Mouse (Mus musculus) hindbrain, embryonic 12.5 days (tissue): ENCODE measurements around the gene Chadl. TPM values are rescaled to one million over a fixed set of nuclear protein-coding genes. Genes with fewer than 3 reads are reported as not detected.

Experiments used
- ATAC-seq: fragments of 200-750 bp; cut with Nextera tagmentation; 2 replicates; pipeline ENCODE4 v1.8.0; 2017; ENCODE audit warnings: moderate TSS enrichment; ENCODE audit not compliant: low FRiP score
- H3K27ac ChIP-seq: fragments of 300-500 bp; sonication (generic); 2 replicates; pipeline ENCODE4 v1.5.1; 2016; ENCODE audit warnings: mild to moderate bottlenecking
- H3K27me3 ChIP-seq: fragments of 300-500 bp; sonication (generic); 2 replicates; pipeline ENCODE4 v1.6.1; 2016; ENCODE audit warnings: mild to moderate bottlenecking
- H3K36me3 ChIP-seq: fragments of 300-500 bp; sonication (generic); 2 replicates; pipeline ENCODE4 v1.6.1; 2016; ENCODE audit warnings: mild to moderate bottlenecking
- H3K4me1 ChIP-seq: fragments of 300-500 bp; sonication (generic); 2 replicates; pipeline ENCODE4 v1.6.1; 2016
- H3K4me2 ChIP-seq: fragments of 300-500 bp; sonication (generic); replicated peaks from 2 replicates; pipeline ENCODE4 v1.6.1; 2016; ENCODE audit warnings: mild to moderate bottlenecking
- H3K4me3 ChIP-seq: fragments of 300-500 bp; sonication (generic); 2 replicates; pipeline ENCODE4 v1.5.1; 2016; ENCODE audit warnings: mild to moderate bottlenecking
- H3K9ac ChIP-seq: fragments of 300-500 bp; sonication (generic); 2 replicates; pipeline ENCODE4 v1.6.1; 2016; ENCODE audit warnings: mild to moderate bottlenecking, moderate library complexity
- H3K9me3 ChIP-seq: fragments of 300-500 bp; sonication (generic); replicated peaks from 2 replicates; pipeline ENCODE4 v1.6.1; 2016; ENCODE audit warnings: mild to moderate bottlenecking
- WGBS: fragments of 180-500 bp; shearing (Covaris S2); methylation state at CpG from one replicate; pipeline ENCODE4 v1.1.7; 2016; 5-methylcytosine and 5-hydroxymethylcytosine counted together
- polyA plus RNA-seq: library from polyadenylated mRNA; unstranded; fragments of >200 nt; fragmentation: Nextera tagmentation; extraction: Ambion mirVana; gene quantifications from 2 replicates; pipeline ENCODE4 v1.2.1, GENCODE M21; 2016

Gene Chadl
- polyA plus RNA-seq, 1 experiment from 2014 or later, result 9.0 TPM

DNA sequence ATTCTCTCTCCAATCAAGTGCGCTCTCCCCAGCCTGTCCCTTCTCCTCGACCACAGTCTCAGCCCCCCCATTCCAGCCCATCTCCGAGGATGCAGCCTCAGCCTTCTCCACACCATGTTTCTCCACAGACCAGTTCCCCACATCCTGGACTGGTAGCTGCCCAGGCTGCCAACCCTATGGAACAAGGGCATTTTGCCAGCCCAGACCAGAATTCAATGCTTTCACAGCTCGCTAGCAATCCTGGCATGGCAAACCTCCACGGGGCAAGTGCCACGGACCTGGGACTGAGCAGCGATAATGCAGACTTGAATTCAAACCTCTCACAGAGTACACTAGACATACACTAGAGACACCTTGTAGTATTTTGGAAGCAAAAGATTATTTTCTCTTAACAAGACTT, 46.5 kb downstream of the Chadl start:
- WGBS, result 92% methylated on average over 7 of the region's 7 CpGs
- H3K9me3 ChIP-seq, result no peaks in the 10 kb centered on the region
- no peak overlapping the region for H3K27ac ChIP-seq
- H3K9ac ChIP-seq, result no peak overlapping the region
- H3K4me1 ChIP-seq, result no peaks in the 10 kb centered on the region
- H3K36me3 ChIP-seq, result peaks cover 62% of the 10 kb centered on the region
- no peak overlapping the region for H3K4me2 ChIP-seq
- H3K27me3 ChIP-seq, result no peaks in the 10 kb centered on the region
- no peak for ATAC-seq
- no peak overlapping the region for H3K4me3 ChIP-seq

DNA sequence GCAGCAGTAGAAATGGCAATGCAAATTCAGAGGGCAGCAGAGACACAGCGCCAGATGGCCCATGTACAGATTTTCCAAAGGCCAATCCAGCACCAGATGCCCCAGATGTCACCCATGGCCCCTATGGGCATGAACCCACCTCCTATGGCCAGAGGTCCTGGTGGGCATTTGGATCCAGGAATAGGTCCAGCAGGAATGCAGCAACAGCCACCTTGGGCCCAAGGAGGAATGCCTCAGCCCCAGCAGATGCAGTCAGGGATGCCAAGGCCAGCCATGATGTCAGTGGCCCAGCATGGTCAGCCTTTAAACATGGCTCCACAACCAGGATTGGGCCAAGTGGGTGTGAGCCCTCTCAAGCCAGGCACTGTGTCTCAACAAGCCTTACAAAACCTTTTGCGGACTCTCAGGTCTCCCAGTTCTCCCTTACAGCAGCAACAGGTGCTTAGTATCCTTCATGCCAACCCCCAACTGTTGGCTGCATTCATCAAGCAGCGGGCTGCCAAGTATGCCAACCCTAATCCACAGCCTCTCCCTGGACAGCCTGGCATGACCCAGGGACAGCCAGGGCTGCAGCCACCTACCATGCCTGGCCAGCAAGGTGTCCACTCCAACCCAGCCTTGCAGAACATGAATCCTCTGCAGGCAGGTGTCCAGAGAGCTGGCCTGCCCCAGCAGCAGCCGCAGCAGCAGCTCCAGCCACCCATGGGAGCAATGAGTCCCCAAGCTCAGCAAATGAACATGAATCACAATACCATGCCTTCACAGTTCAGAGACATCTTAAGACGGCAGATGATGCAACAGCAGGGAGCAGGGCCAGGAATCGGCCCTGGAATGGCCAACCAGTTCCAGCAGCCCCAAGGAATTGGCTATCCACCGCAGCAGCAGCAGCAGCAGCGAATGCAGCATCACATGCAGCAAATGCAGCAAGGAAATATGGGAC, 47.3 kb downstream of the Chadl start:
- Histone ChIP-seq H3K27ac (no peak overlapping the region), H3K36me3 (peaks cover 70% of the 10 kb centered on the region), H3K4me1 (no peaks in the 10 kb centered on the region), H3K4me2 (no peak overlapping the region), H3K9ac (no peak overlapping the region), H3K27me3 (no peaks in the 10 kb centered on the region), H3K4me3 (no peak overlapping the region), H3K9me3 (no peaks in the 10 kb centered on the region)
- ATAC-seq, result no peak
- 95% methylated on average over 8 of the region's 8 CpGs for WGBS

Other genes with a start within 250 kb of the Chadl start
- gene Rbx1, start 231.0 kb downstream of the Chadl start, polyA plus RNA-seq, result 465 and 485 TPM in 2 replicates
- 30.4 and 33.8 TPM in 2 replicates for gene Ep300, start 111.9 kb downstream of the Chadl start, polyA plus RNA-seq
- 29.2 and 29.6 TPM in 2 replicates for gene L3mbtl2, start 33.4 kb downstream of the Chadl start, polyA plus RNA-seq
- gene Zc3h7b, start 47.8 kb upstream of the Chadl start, polyA plus RNA-seq, result 51.6 and 52.1 TPM in 2 replicates
- gene Rangap1, start 48.2 kb upstream of the Chadl start, polyA plus RNA-seq, result 131 and 134 TPM in 2 replicates
- gene Tef, start 105.1 kb upstream of the Chadl start, polyA plus RNA-seq, result 30.0 and 31.9 TPM in 2 replicates
- gene Tob2, start 161.5 kb upstream of the Chadl start, polyA plus RNA-seq, result 20.4 and 21.2 TPM in 2 replicates
- 102 and 115 TPM in 2 replicates for gene Phf5a, start 174.6 kb upstream of the Chadl start, polyA plus RNA-seq
- gene Aco2, start 175.0 kb upstream of the Chadl start, polyA plus RNA-seq, result 193 TPM in 2 replicates
- 58.0 and 58.4 TPM in 2 replicates for gene Polr3h, start 229.0 kb upstream of the Chadl start, polyA plus RNA-seq
- gene Csdc2, start 239.5 kb upstream of the Chadl start, polyA plus RNA-seq, result 48.0 and 57.1 TPM in 2 replicates